Mouse (Mus musculus) liver, postnatal 0 days (tissue): Measurements from ENCODE around the gene Amz2.
A peak's percentile ranks its signal among the peaks of the same experiment; 100 is the strongest.

Source experiments
- CTCF ChIP-seq: sonication (generic); IDR thresholded peaks from 2 replicates; pipeline ENCODE4 v1.5.1; 2016; ENCODE audit warnings: antibody characterized with exemption, low read depth
- EP300 ChIP-seq: IDR thresholded peaks from 2 replicates; pipeline ENCODE4 v1.6.1; 2016; ENCODE audit warnings: antibody characterized with exemption, low read depth, mild to moderate bottlenecking

GRCm38 (mm10) chr11:109473171-109474085 lies 47.7 kb downstream of the Amz2 start, which contains the start of the genes Arsg and Slc16a6:
- TF ChIP-seq CTCF (no peak; the same call in 1 of the 2 replicates), EP300 (peak; percentile 44)
